Mouse (Mus musculus): ENCODE measurements at regions not wholly inside any gene's neighbourhood (a gene's known extent, or its start where the extent isn't known, plus 50 kb on each side); places are given as distances from the start of the nearest gene placed in this dataset.

DNA sequence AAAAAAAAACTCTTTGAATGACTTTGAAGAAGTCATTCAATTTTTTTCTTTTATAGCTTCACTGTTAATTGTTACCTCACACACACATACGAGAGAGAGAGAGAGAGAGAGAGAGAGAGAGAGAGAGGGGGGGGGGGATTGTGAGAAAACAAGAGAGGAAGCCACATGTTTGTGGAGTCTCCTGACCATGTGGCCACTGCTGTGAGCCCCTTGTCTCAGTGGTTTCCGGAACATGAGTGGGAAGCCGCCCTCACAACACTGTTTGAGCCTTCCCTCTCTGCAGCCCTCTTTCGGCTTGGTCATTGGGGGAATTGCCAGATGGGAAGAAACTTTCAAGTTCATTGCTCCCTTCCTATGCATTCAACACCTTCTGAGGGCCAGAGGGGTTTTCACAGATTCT lies 656.3 kb downstream of the Kcnj2 start:
- Histone ChIP-seq H3K4me3 (ENCODE audit: control insufficient read depth in 1 of 2, insufficient read depth in 1 of 2, low read depth in 2 of 2, low read length in 2 of 2) (no peak overlapping the region), H3K36me3 (ENCODE audit: control insufficient read depth in 1 of 2, insufficient read depth in 2 of 2, low read length in 2 of 2) (no peaks in the 10 kb centered on the region), H3K9me3 (replicated peaks; ENCODE audit: insufficient read depth, low read length) (no peaks in the 10 kb centered on the region), H3K4me1 (ENCODE audit: control insufficient read depth in 1 of 2, insufficient read depth in 2 of 2, low read length in 2 of 2) (no peaks in the 10 kb centered on the region), H3K79me2 (ENCODE audit: control insufficient read depth, insufficient read depth, low read length, poor library complexity) (no peaks in the 10 kb centered on the region), H3K27ac (ENCODE audit: control insufficient read depth, low read depth, low read length) (no peak overlapping the region), H3K9ac (ENCODE audit: control insufficient read depth, low read depth, low read length, poor library complexity, severe bottlenecking) (no peak overlapping the region), H3K27me3 (ENCODE audit: control insufficient read depth in 1 of 2, insufficient read depth in 2 of 2, low read length in 2 of 2) (no peaks in the 10 kb centered on the region)
- TF ChIP-seq TBP (IDR thresholded peaks at IDR 0.05; ENCODE audit: low read depth, low read length) (no peak), E2F4 (IDR thresholded peaks at IDR 0.05; ENCODE audit: borderline replicate concordance, low read depth, low read length) (no peak), BHLHE40 (IDR thresholded peaks at IDR 0.05; ENCODE audit: borderline replicate concordance, low read depth, low read length) (no peak), GATA1 (IDR thresholded peaks at IDR 0.05; ENCODE audit: low read depth, low read length) (no peak), MXI1 (IDR thresholded peaks at IDR 0.05; ENCODE audit: low read depth, low read length) (no peak), UBTF (IDR thresholded peaks at IDR 0.05; ENCODE audit: borderline replicate concordance, insufficient read depth, low read depth, low read length) (no peak), NELFE (IDR thresholded peaks at IDR 0.05; ENCODE audit: low read depth, low read length) (no peak), ZMIZ1 (IDR thresholded peaks at IDR 0.05; ENCODE audit: low read depth, low read length) (no peak), MAFK (IDR thresholded peaks at IDR 0.05; ENCODE audit: borderline replicate concordance, low read depth, low read length) (no peak)
- DNase-seq (ENCODE audit: low read depth, low spot score): no peak

DNA sequence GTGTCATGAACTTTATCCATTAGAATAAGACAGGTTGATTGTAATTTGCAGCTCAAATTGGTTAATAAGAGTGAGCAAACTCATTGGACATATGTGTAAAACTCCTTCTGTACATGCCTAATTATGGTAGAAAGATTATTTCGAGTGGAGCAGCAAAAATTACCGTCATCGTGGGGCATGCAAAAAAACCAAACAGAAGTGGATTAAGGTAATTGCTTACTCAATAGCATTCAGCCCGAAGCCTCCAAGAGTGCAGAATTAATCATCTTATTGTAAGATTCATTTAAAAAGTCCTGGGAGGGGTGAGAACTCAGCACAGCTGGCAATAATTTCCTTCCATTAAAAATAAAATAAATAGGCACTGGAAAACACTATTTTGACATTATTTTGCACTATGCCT lies 662.2 kb downstream of the Kcnj2 start:
- Histone ChIP-seq H3K4me3 (ENCODE audit: control insufficient read depth in 1 of 2, insufficient read depth in 1 of 2, low read depth in 2 of 2, low read length in 2 of 2) (no peak overlapping the region), H3K4me1 (ENCODE audit: control insufficient read depth in 1 of 2, insufficient read depth in 2 of 2, low read length in 2 of 2) (no peaks in the 10 kb centered on the region), H3K79me2 (ENCODE audit: control insufficient read depth, insufficient read depth, low read length, poor library complexity) (no peaks in the 10 kb centered on the region), H3K27ac (ENCODE audit: control insufficient read depth, low read depth, low read length) (no peak overlapping the region), H3K36me3 (ENCODE audit: control insufficient read depth in 1 of 2, insufficient read depth in 2 of 2, low read length in 2 of 2) (no peaks in the 10 kb centered on the region), H3K9me3 (replicated peaks; ENCODE audit: insufficient read depth, low read length) (no peaks in the 10 kb centered on the region), H3K27me3 (ENCODE audit: control insufficient read depth in 1 of 2, insufficient read depth in 2 of 2, low read length in 2 of 2) (0 out of 4 replicates have a peak, but pooled peaks cover 0 to 1% of the 10 kb centered on the region in 2 experiments), H3K9ac (ENCODE audit: control insufficient read depth, low read depth, low read length, poor library complexity, severe bottlenecking) (no peak overlapping the region)
- no peak for TF ChIP-seq NELFE (IDR thresholded peaks at IDR 0.05; ENCODE audit: low read depth, low read length)
- TF ChIP-seq ZNF384 (IDR thresholded peaks at IDR 0.05; ENCODE audit: low read depth, low read length): no peak
- no peak for TF ChIP-seq TBP (IDR thresholded peaks at IDR 0.05; ENCODE audit: low read depth, low read length)
- TF ChIP-seq GATA1 (IDR thresholded peaks at IDR 0.05; ENCODE audit: low read depth, low read length): no peak
- TF ChIP-seq GABPA (IDR thresholded peaks at IDR 0.05; ENCODE audit: low read depth, low read length): no peak
- TF ChIP-seq KAT2A (conservative IDR thresholded peaks at IDR 0.05; ENCODE audit: low read depth, low read length): no peak
- no peak for TF ChIP-seq E2F4 (IDR thresholded peaks at IDR 0.05; ENCODE audit: borderline replicate concordance, low read depth, low read length)
- TF ChIP-seq USF2 (IDR thresholded peaks at IDR 0.05; ENCODE audit: borderline replicate concordance in 1 of 2, insufficient read depth in 1 of 2, low read depth in 1 of 2, low read length in 2 of 2): no peak
- no peak for TF ChIP-seq ZKSCAN1 (IDR thresholded peaks at IDR 0.05; ENCODE audit: low read depth, low read length)
- no peak for TF ChIP-seq MEF2A (IDR thresholded peaks at IDR 0.05; ENCODE audit: extremely low read depth, insufficient replicate concordance, low read depth, low read length, poor library complexity, severe bottlenecking)
- TF ChIP-seq TAL1 (IDR thresholded peaks at IDR 0.05; ENCODE audit: low read length): no peak
- no peak for TF ChIP-seq ZMIZ1 (IDR thresholded peaks at IDR 0.05; ENCODE audit: low read depth, low read length)
- TF ChIP-seq POLR2A (IDR thresholded peaks at IDR 0.05; ENCODE audit: control insufficient read depth in 1 of 2, insufficient read depth in 1 of 2, low read depth in 1 of 2, low read length in 2 of 2, poor library complexity in 1 of 2): no peak
- TF ChIP-seq MAX (IDR thresholded peaks at IDR 0.05; ENCODE audit: low read length): no peak
- TF ChIP-seq CTCF (IDR thresholded peaks at IDR 0.05 in 2 of 3, conservative IDR thresholded peaks at IDR 0.05 in 1 of 3; ENCODE audit: control insufficient read depth in 1 of 3, insufficient read depth in 1 of 3, low read depth in 2 of 3, low read length in 3 of 3, poor library complexity in 1 of 3, severe bottlenecking in 1 of 3): no peak
- TF ChIP-seq EP300 (IDR thresholded peaks at IDR 0.05; ENCODE audit: low read depth in 1 of 2, low read length in 2 of 2): no peak
- TF ChIP-seq POLR2AphosphoS5 (IDR thresholded peaks at IDR 0.05; ENCODE audit: borderline replicate concordance, low read depth, low read length): no peak
- no peak for DNase-seq (ENCODE audit: low read depth, low spot score)
